Mouse (Mus musculus): ENCODE results near the gene Ier5l.

DNA sequence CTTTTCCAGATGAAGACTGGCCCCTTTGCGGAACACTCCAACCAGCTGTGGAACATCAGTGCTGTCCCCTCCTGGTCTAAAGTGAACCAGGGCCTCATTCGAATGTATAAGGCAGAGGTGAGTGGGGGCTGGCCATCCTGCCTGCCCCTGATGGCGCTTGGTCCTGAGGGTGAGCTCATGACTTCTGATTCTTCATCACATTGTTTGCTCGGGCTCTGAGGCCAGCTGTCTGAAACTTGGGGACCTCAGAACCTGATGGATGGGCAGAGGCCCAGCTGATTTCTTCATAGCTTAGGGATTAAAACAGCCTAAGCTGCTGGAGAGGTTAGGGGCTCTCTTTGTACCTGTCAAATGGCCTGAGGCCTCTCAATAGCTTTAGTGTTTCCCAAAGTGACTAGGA lies 30.7 kb downstream of the Ier5l start:
- TF ChIP-seq CTCF (IDR thresholded peaks at IDR 0.05; ENCODE audit: control insufficient read depth, insufficient read depth, insufficient replicate concordance, low read depth, low read length) (no peak), POLR2A (IDR thresholded peaks at IDR 0.05; ENCODE audit: control insufficient read depth, low read depth, low read length) (no peak)

Measured in testis, adult 2 months (tissue).